Mouse (Mus musculus): ENCODE measurements around the gene H2-D1. TPM values are rescaled to one million over a fixed set of nuclear protein-coding genes. Genes with fewer than 3 reads are reported as not detected.

Gene H2-D1
- total RNA-seq, 2 experiments from 2014 or later = 219 to 653 TPM

- DNase-seq (ENCODE audit: low spot score in 2 of 2) = no peak
Measured at GRCm38 (mm10) chr17:35239700-35240099, 22.8 kb upstream of the H2-D1 start.

DNA sequence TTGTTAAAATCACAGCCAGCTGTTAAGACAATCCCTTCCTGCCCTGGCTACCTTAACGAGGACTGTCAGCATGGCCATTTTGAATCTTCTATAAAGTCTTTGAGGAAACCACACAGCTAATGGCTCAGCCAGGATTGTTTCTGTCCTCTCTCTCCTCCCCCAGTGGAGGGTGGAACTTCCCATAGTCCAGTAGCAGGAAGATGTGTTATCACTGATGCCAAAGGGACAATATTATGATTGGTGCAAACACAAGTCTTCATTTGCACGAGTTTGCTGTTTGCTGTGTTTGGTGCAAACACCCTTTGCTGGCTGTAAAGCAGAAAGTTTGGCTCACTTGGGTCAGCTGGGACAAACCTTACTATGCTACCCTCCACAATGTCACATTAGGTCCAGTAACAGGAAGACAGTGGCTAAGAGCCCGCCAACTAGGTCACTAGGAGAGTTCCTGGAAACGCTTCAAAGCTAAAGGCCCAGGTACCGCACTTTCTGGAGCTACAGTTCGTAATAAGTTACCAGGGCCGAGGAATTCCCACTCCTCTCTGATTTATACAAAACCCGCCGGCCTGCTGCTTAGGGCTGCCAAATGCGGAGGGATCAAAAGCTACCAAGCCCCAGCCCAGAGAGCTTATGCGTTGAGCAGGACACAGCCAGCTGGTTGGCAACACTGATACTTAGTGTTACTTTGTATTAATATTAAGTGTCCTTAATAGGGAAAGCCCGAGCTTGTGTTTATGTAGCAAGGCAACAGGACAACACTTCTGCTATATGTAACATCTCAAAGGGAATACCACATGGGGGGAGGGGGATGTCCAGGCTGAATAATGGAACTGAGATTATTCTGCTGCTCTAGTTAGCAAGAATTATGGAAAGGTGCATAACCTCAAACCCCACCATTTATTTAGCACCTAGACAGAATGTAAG lies 21.9 kb upstream of the H2-D1 start:
- DNase-seq (ENCODE audit: low spot score in 2 of 2) = no peak

DNA sequence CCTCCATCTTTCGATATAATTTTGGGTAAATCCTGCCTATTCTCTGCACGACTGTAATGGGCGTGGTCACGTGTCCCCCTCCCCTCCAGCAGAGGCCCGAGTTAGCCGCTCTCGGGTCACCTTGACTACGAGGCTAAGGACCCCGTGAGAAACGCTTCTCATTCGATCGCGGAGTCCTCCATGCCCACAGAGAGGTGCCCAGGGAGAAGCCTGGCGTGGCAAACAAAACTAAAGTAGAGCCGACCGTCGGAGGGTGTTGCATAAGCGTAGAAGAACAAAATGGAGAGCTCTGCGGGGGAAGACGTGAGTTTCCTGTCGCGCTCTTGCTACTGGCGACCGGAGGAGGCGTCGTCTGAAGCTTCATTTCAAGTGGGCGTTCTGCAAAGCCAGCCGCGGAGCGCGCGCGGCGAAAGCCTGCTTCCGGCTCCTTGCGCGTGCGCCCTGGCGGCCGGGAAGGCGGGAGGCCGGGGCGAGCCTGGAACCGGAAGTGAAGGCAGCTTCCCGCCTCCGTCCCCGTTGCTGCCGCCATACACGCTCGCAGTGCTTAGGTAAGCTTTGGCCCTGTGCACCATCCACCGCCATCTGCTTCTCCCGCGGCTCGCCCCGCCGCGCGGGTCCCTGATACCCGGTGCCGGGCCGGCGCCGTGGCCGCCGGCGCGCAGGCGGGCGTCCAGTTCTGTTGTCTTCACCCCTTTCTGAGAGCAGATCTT lies 21.1 kb upstream of the H2-D1 start, which contains the start of gene Ddx39b:
Ddx39b (plus strand) TSS at position 442 of the 710 bp plus-strand sequence.
- DNase-seq (ENCODE audit: low spot score in 2 of 2) = peak; percentile 94

GRCm38 (mm10) chr17:35242015-35242941 lies 20.3 kb upstream of the H2-D1 start:
- DNase-seq (ENCODE audit: low spot score in 2 of 2) = peak; percentile 60 to 70

DNA sequence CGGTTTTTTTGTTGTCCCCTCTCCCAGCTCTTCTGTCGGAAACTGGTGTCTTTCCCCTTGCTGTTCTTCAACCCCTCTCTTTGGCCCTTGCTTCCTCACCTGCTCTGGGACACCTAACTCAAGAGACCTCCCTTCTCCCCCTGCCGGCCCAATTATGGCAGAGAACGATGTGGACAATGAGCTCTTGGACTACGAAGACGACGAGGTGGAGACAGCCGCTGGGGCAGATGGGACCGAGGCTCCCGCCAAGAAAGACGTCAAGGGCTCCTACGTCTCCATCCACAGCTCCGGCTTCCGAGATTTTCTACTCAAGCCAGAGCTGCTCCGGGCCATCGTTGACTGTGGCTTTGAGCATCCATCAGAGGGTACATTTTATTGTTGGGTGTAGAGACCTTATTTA lies 19.4 kb upstream of the H2-D1 start:
- DNase-seq (ENCODE audit: low spot score in 2 of 2) = no peak

GRCm38 (mm10) chr17:35244999-35245398 lies 17.5 kb upstream of the H2-D1 start:
- DNase-seq (ENCODE audit: low spot score in 2 of 2) = no peak

- no peak for DNase-seq (ENCODE audit: low spot score in 2 of 2)
Measured at GRCm38 (mm10) chr17:35245731-35246623, 16.6 kb upstream of the H2-D1 start.

- no peak for DNase-seq (ENCODE audit: low spot score in 2 of 2)
Measured at GRCm38 (mm10) chr17:35247144-35247543, 15.4 kb upstream of the H2-D1 start.

DNA sequence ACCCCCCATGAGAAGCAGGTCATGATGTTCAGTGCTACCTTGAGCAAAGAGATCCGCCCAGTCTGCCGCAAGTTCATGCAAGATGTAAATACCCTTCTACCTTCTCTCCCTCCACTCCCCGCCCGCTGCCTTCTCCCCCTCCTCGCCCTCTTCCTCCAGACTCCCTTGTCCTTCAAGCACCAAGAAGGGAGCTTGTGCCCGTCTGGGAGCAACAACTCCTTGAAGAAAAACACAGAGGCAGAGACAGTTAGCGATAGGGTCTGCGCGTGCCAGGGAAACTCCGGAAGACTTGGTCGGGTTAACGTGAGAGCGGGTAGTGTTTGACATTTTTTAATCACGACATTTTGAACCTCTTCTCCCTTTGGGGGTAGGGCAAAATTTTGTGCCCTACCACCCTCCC lies 13.5 kb upstream of the H2-D1 start:
- DNase-seq (ENCODE audit: low spot score in 2 of 2) = no peak

- DNase-seq (ENCODE audit: low spot score in 2 of 2) = no peak
Measured at GRCm38 (mm10) chr17:35249451-35250197, 12.9 kb upstream of the H2-D1 start.

GRCm38 (mm10) chr17:35250348-35251120 lies 12.0 kb upstream of the H2-D1 start:
- no peak for DNase-seq (ENCODE audit: low spot score in 2 of 2)

GRCm38 (mm10) chr17:35251162-35251719 lies 11.3 kb upstream of the H2-D1 start:
- no peak for DNase-seq (ENCODE audit: low spot score in 2 of 2)

- DNase-seq (ENCODE audit: low spot score in 2 of 2) = no peak
Measured at GRCm38 (mm10) chr17:35251981-35252380, 10.5 kb upstream of the H2-D1 start.

- no peak for DNase-seq (ENCODE audit: low spot score in 2 of 2)
Measured at GRCm38 (mm10) chr17:35252619-35253292, 9.8 kb upstream of the H2-D1 start.

DNA sequence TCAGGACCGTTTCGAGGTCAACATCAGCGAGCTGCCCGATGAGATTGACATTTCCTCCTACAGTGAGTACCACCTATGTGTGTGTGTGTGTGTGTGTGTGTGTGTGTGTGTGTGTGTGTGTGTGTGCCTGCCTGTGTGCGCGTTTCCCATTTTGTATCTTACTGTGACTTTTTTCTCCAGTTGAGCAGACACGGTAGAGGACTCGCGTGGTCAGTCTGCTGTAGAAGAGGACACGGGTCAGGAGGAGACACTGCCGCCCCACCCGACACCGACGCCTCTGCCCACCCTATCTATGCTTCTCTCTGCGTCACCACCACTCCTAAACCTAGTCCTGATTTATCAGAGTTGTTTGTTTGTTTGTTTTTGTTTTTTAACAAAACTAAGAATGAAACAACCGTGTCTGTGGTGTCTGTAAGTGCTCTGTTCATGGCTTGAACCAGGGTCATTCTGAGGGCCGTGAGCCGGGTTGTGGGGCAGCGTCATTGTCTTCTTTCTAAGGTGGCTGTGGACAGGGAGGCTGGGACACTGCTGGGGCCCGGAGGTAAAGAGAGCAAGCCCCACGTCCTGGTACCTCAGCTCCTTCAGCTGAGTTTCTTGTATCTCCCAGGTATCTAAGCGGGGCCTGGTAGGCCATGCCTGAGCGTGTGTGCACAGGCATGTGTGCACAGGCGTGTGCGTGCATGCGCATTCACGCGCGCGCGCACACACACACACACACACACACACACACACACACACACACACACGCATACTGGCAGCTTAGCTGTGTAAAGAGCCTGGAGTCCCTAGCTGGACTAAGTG lies 9.0 kb upstream of the H2-D1 start:
- no peak for DNase-seq (ENCODE audit: low spot score in 2 of 2)

DNA sequence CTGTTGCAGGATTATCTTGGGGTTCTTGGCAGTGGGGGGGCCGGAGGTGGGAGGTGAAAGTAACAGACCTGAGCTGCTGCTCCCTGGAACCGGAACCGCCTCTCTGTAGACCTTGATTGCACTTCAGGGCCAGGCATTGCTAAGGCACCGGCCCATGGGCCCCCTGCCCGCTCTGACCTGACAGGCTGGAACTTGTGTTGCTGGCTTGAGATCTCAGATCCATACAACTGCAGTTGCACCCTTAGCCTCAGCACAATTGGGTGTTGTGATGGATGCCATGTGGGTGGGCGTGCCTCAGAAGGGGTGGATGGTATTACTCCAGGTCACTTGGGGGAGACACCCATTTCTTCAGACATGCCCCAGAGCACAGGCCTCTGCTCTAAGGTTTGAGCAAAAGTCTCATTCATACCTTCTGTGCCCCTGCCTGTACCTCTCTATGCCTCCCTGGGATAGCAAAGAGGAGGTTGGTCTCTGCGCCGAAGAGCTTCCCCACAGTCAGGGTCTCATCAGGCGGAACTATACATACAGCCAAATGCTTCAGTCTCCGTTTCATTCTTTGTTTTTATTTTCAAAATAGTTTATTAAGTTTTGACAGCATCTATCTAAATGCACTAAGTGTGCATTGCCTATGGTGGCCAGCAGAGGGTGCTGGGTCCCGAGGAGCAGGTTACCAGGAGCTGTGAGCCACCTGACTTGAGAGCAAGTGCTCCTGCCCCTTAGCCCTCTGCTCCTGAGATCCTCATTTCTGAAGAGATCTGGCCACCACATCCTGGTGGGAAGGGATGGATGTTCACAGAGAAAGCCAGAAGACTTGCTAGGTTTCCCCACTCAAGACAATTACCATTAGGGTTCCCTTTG lies 8.1 kb upstream of the H2-D1 start:
- peak in 1 of 2 experiments; percentile 71 for DNase-seq (ENCODE audit: low spot score in 2 of 2)
